Mouse (Mus musculus): ENCODE data around the gene Mob2.
A peak's percentile ranks its signal among the peaks of the same experiment; 100 is the strongest.

Mob2 gene

GRCm38 (mm10) chr7:142080876-142081275 lies 20.0 kb upstream of the Mob2 start:
- DNase-seq (ENCODE audit: low spot score in 2 of 2), result no peak

GRCm38 (mm10) chr7:142079365-142079764 lies 18.5 kb upstream of the Mob2 start:
- DNase-seq (ENCODE audit: low spot score in 2 of 2), result no peak

GRCm38 (mm10) chr7:142077138-142077537 lies 16.3 kb upstream of the Mob2 start:
- DNase-seq (ENCODE audit: low spot score in 2 of 2), result no peak

- DNase-seq (ENCODE audit: low spot score in 2 of 2), result no peak
Measured at GRCm38 (mm10) chr7:142074146-142074886, 13.5 kb upstream of the Mob2 start.

GRCm38 (mm10) chr7:142071717-142072116 lies 10.9 kb upstream of the Mob2 start:
- DNase-seq (ENCODE audit: low spot score in 2 of 2), result no peak

GRCm38 (mm10) chr7:142071212-142071578 lies 10.3 kb upstream of the Mob2 start:
- no peak for DNase-seq (ENCODE audit: low spot score in 2 of 2)

GRCm38 (mm10) chr7:142070458-142071211 lies 9.8 kb upstream of the Mob2 start:
- peak in 1 of 2 experiments; percentile 75 for DNase-seq (ENCODE audit: low spot score in 2 of 2)

GRCm38 (mm10) chr7:142068429-142068828 lies 7.6 kb upstream of the Mob2 start:
- DNase-seq (ENCODE audit: low spot score in 2 of 2), result no peak

GRCm38 (mm10) chr7:142060185-142060930 lies 507 bp downstream of the Mob2 start:
- no peak for DNase-seq (ENCODE audit: low spot score in 2 of 2)

- no peak for DNase-seq (ENCODE audit: low spot score in 2 of 2)
Measured at GRCm38 (mm10) chr7:142059024-142059423, 1.8 kb downstream of the Mob2 start.

- DNase-seq (ENCODE audit: low spot score in 2 of 2), result no peak
Measured at GRCm38 (mm10) chr7:142057121-142057520, 3.7 kb downstream of the Mob2 start.

- no peak for DNase-seq (ENCODE audit: low spot score in 2 of 2)
Measured at GRCm38 (mm10) chr7:142056601-142057061, 4.2 kb downstream of the Mob2 start.

- DNase-seq (ENCODE audit: low spot score in 2 of 2), result no peak
Measured at GRCm38 (mm10) chr7:142055431-142055830, 5.4 kb downstream of the Mob2 start.

GRCm38 (mm10) chr7:142050536-142050935 lies 10.3 kb downstream of the Mob2 start:
- no peak for DNase-seq (ENCODE audit: low spot score in 2 of 2)

- no peak for DNase-seq (ENCODE audit: low spot score in 2 of 2)
Measured at GRCm38 (mm10) chr7:142045932-142046331, 14.9 kb downstream of the Mob2 start.

- DNase-seq (ENCODE audit: low spot score in 2 of 2), result no peak
Measured at GRCm38 (mm10) chr7:142045344-142045743, 15.5 kb downstream of the Mob2 start.

- DNase-seq (ENCODE audit: low spot score in 2 of 2), result no peak
Measured at GRCm38 (mm10) chr7:142040756-142041155, 20.1 kb downstream of the Mob2 start.

- peak in 1 of 2 experiments; percentile 70 for DNase-seq (ENCODE audit: low spot score in 2 of 2)
Measured at GRCm38 (mm10) chr7:142037553-142038170, 23.2 kb downstream of the Mob2 start.

GRCm38 (mm10) chr7:142035048-142035811 lies 25.6 kb downstream of the Mob2 start:
- no peak for DNase-seq (ENCODE audit: low spot score in 2 of 2)

- DNase-seq (ENCODE audit: low spot score in 2 of 2), result no peak
Measured at GRCm38 (mm10) chr7:142034198-142034597, 26.7 kb downstream of the Mob2 start.

GRCm38 (mm10) chr7:142030073-142030472 lies 30.8 kb downstream of the Mob2 start:
- DNase-seq (ENCODE audit: low spot score in 2 of 2), result no peak
